Mouse (Mus musculus) T-cell, adult 66 days (primary cell): Measurements from ENCODE around the gene Klhl15. TPM values are rescaled to one million over a fixed set of nuclear protein-coding genes. Genes with fewer than 3 reads are reported as not detected.

Source experiments
- total RNA-seq, 2 experiments: library from RNA; stranded (reverse); gene quantifications; 3 replicates in 1 of 2; 4 replicates in 1 of 2; pipeline ENCODE4 v1.2.4; 2023

Gene Klhl15
- 10 to 100 TPM; 14.3 to 16.3 TPM for total RNA-seq

DNA sequence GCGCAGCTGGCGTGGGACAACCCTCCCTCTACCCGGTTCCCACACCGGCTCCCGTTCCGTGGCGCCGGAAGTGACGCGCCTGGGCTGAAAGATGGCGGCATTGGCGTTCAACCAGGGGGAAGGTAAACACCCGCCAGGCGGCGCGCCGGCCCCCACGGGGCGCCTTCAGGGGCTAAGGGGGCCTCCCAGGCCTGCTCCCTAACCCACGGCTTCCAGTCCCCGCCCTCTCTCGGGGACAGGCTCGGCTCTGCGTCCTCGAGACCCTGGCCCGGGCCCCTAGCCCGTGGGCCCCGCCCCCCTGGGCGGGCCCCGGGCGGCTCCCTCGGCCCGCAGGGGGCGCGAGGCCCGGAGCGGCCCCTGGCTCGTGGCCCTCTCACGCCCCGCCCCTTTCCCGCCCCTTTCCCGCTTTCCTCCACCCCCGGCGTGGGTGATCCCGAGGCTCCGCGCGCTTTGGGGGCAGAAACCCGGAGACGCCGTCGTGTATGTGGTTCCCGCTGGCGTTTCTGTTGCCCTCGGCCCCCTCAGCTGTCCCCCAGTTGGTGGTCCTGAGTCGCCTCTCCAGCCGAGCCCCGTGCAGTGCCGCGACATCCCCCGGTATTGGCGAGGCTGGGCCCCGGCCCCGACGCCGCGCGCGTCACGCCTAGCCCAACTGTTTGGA, at the start of gene Klhl15:
Gene Klhl15, plus strand, starts transcription at position 68 of the 658 bp plus-strand sequence.

DNA sequence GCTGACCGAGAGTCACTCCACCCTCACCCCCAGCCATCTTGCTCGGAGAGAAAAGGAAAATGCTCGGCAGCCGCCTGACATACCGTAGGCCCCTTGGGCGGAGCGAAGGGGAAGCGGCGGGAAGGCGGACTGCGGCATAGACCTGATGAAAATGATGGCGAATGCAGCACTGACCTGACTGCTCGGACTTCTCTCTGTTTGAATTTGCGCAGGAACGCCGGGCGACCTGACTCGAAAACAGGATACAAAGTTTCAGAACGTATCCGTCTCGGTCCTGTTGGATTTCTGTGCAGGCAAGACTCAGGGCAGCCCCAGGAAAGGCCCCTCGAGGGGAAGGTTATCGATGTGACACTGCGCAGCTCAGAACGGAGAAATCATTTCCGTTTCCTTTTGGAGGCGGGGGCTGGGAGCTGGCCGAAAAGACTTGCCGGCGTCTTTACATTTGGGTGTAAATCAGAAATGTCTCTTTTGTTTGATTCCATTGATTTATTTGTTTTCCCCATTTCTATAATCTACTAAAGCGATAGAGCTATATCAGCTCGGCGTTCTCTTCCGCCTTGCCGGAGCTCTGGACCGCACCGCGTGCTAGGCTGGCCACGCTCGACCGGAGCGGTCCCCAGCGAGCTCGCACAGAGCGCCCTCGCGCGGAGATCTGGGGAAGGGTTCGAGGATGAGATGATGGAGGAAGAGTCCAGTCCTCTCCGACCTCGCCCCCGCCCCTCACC, 21.6 kb upstream of the Klhl15 start, which contains the start of gene Eif2s3x:
Gene Eif2s3x, minus strand, starts transcription at position 266 of the 725 bp plus-strand sequence.

Other genes with a start within 250 kb of the Klhl15 start
- 10 to 100 TPM; 48.4 to 53.2 TPM for gene Zfx, start 110.9 kb upstream of the Klhl15 start, total RNA-seq
- gene Eif2s3x, start 21.7 kb upstream of the Klhl15 start, total RNA-seq = 100 to 1,000 TPM; 109 to 135 TPM
- gene Fam90a1b, start 132.2 kb downstream of the Klhl15 start, total RNA-seq = not detected
- 1 to 10 TPM; 6.6 to 8.6 TPM for gene Apoo, start 132.5 kb downstream of the Klhl15 start, total RNA-seq